Mouse (Mus musculus): ENCODE results near the gene Dlx5. TPM values are rescaled to one million over a fixed set of nuclear protein-coding genes. Genes with fewer than 3 reads are reported as not detected.

Gene Dlx5
- not detected for polyA plus RNA-seq (2017; shearing (Covaris generic))

DNA sequence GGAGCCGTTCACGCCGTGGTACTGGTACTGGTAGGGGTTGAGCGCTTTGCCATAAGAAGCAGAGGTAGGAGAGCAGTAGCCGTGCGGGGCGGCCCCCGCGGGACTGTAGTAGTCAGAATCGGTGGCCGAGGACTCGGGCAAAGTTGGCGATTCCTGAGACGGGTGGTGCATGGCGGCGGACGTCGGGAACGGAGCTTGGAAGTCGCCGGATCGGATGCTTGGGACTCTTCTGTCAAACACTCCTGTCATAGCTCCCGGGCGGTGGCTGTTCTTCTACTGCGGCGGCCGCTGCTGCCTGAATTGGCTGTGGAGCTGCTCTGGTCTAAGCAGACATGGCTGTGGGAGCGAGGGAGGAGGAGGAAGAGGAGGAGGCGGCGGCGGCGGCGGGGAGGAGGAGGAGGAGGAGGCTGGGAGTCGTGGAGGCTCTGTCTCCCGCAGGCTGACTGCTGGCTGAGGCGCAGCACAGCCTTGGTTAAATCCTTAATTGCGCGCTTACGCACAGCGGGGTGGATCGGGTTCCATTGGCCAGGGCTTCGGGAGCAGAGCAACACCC is at the start of gene Dlx5:
Gene Dlx5, minus strand, starts transcription at position 448 of the 553 bp plus-strand sequence.

DNA sequence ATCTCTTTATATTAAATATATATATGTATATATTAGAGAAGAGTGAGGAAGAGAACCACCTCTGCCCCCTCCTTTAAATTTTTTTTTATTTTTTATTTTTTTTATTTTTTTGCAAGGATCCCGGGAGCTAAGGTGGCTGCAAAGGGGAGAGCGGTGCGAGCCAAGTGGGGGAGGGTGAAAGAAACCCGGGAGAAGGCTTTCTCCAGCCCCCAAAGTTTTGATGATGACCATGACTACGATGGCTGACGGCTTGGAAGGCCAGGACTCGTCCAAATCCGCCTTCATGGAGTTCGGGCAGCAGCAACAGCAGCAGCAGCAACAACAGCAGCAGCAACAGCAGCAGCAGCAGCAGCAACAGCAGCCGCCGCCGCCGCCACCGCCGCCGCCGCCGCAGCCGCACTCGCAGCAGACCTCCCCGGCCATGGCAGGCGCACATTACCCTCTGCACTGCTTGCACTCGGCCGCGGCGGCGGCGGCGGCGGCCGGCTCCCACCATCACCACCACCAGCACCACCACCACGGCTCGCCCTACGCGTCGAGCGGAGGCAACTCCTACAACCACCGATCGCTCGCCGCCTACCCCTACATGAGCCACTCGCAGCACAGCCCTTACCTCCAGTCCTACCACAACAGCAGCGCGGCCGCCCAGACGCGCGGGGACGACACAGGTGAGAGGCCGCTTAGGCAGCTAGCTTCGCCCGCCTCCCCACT is 18.6 kb downstream of the Dlx5 start, which contains the start of gene Dlx6:
Gene Dlx6, plus strand, starts transcription at position 175 of the 711 bp plus-strand sequence.

Other genes starting within 250 kb of the Dlx5 start
- gene Dlx6, start 18.8 kb downstream of the Dlx5 start, polyA plus RNA-seq (2017; shearing (Covaris generic)) = not detected
- gene Sdhaf3, start 73.9 kb upstream of the Dlx5 start, polyA plus RNA-seq (2017; shearing (Covaris generic)) = 1.9 TPM